Mouse (Mus musculus) embryonic fibroblast, embryonic 13.5 days (primary cell): ENCODE measurements at regions not wholly inside any gene's neighbourhood (a gene's known extent, or its start where the extent isn't known, plus 50 kb on each side); places are given as distances from the start of the nearest gene placed in this dataset.

Source experiments
- H3K27ac ChIP-seq: 2 replicates; pipeline ENCODE4 v1.5.1; 2012; ENCODE audit warnings: low read length, control low read depth, inconsistent platforms; ENCODE audit not compliant: insufficient read depth
- H3K4me1 ChIP-seq: 2 replicates; pipeline ENCODE4 v1.6.1; 2011; ENCODE audit warnings: low read length; ENCODE audit not compliant: control insufficient read depth, insufficient read depth
- H3K4me3 ChIP-seq: 2 replicates; pipeline ENCODE4 v1.5.1; 2011; ENCODE audit warnings: mild to moderate bottlenecking, control low read depth, low read length; ENCODE audit not compliant: insufficient read depth
- CTCF ChIP-seq: IDR thresholded peaks from 2 replicates; pipeline ENCODE4 v1.5.1; 2011; ENCODE audit warnings: mild to moderate bottlenecking, control low read depth, low read length, moderate library complexity, borderline replicate concordance; ENCODE audit not compliant: insufficient read depth
- POLR2A ChIP-seq: IDR thresholded peaks from 2 replicates; pipeline ENCODE4 v1.6.1; 2011; ENCODE audit warnings: low read depth, mild to moderate bottlenecking, control low read depth, low read length, moderate library complexity

DNA sequence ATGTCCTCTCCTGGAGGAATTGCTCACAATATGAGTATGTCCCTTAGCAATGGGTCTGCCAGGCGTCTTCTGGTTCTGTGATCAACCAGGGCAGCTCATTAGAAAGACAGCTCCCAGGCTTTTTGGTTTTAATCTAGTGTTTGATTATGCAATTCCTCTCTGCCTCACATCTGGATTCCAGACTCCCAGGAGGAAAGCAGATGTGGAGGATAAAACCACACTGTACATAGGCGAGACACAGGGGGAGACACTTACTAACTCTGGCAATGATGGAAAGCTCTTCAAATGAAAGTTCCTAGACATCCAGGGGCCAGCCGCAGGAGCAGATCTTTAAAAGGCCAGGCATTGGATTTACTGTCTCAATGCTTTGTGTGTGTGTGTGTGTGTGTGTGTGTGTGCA, 116.4 kb upstream of the Tet2 start:
- H3K27ac ChIP-seq, result no peak overlapping the region
- TF ChIP-seq CTCF (no peak), POLR2A (no peak)
- no peaks in the 10 kb centered on the region for H3K4me1 ChIP-seq
- no peak overlapping the region for H3K4me3 ChIP-seq

DNA sequence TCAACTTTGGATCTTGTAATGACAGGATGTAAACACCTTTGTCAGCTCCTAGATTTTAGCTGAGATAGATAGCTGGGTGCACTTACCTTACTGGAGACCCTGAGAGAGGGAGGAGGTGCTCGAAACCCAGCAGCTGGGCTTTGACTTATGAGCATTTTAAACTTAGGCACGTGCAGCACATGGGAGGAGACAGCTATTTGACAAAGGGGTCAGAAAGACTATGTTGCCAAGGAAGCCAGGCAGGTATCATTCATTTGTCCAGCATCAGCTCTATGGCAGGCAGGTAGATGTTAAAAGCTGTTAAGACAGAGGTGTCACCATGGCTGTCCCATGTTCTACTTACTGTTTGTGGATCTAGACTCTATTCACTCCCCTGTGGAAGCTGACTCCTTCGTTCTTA, 120.0 kb upstream of the Tet2 start:
- TF ChIP-seq CTCF (no peak), POLR2A (no peak)
- Histone ChIP-seq H3K4me3 (no peak overlapping the region), H3K27ac (no peak overlapping the region), H3K4me1 (no peaks in the 10 kb centered on the region)

DNA sequence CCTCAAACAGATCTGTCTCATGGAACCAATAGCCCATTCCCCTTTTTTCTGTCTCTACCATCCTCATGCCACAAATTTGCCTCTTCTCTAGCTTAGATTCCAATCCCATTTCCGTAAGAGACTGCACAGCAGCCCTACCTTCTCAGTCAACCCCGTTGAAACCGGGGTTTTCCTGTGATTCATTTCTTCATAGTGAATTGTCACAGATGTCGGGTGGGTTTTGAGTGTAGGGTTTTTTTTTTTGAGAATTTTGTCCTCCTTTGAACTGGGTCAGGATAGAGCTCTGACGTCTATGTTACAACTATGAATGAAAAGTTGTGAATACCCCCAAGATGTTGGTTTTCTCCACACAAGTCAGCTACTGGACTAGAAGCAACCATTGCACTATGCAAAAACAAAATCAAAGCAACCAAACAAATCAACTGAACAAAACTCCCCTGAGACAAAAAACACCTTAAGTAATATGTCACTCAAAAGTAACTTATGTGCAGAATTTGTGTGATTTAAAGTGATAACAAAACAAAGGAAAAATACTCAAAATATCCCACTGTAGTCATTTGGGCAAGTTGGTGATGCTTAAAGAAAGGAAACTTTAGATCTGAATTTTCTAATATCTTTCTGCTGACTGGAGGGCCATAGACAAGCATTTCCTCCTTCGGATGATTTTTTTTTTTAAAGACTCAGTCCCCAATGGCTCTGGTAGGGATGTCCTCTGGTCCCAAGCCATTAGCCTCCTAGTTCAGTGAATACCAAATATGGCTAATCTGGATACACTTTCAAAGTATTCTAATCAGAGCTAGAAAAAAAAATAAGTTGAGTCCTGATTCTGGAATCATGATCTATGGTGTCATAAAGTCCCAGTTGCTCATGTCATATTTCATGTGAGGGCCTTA, 120.7 kb upstream of the Tet2 start:
- TF ChIP-seq CTCF, result no peak
- Histone ChIP-seq H3K27ac (no peak overlapping the region), H3K4me1 (no peaks in the 10 kb centered on the region), H3K4me3 (no peak overlapping the region)

DNA sequence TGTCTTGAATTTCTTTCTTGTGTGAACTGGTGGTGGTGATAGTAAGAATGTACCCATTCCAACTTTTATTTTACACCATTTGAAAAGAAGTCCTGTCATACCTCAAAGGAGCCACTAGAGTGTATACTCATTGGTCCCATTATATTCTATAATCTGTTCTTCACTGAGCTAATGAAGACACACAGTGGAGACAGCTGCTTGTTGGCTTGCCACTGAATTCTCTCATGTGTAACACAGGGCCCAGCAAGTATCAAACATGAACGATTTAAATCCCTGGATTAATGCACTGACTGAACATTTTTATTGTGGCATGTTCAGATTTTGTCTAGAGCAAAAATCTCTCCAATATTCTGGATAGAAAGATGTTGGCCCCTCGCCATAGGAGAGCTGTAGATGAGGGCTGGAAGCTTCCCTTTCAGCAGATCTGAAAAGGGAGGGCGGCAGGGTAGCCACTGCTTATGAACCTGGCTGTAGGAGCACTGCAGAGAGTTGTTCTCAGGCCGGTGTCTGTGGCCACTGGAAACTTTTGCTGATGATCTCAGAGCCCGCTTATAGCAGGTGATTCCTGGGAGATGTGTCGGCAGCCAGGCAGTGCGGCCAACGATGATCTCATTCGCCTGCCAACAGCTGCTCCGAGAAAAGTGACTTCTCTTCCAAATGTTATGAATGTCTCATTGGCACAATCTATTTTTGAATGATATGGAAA, 128.0 kb upstream of the Tet2 start:
- Histone ChIP-seq H3K27ac (no peak overlapping the region), H3K4me1 (no peaks in the 10 kb centered on the region), H3K4me3 (no peak overlapping the region)
- TF ChIP-seq CTCF, result no peak
- no peak for TF ChIP-seq POLR2A

DNA sequence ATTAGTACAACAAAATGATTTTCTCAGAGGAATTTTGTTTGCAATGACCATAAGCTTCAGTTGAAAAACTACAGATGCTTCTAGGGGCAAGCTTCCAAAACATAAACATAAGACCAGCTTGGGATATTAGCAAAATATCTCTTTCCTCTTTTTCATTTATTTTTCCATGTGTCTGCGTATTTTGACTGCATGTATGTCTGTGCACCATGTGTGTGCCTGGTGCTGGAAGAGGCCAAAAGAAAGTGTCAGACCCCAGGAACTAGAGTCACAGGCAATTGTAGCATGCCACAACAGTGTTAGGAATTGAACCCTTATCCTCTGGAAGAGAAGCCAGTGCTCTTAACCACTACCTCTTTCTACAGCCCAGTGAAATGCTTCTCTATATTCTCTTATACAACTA, 133.0 kb upstream of the Tet2 start:
- no peak overlapping the region for H3K27ac ChIP-seq
- TF ChIP-seq POLR2A (no peak), CTCF (no peak)
- H3K4me3 ChIP-seq, result no peak overlapping the region
- H3K4me1 ChIP-seq, result no peaks in the 10 kb centered on the region

DNA sequence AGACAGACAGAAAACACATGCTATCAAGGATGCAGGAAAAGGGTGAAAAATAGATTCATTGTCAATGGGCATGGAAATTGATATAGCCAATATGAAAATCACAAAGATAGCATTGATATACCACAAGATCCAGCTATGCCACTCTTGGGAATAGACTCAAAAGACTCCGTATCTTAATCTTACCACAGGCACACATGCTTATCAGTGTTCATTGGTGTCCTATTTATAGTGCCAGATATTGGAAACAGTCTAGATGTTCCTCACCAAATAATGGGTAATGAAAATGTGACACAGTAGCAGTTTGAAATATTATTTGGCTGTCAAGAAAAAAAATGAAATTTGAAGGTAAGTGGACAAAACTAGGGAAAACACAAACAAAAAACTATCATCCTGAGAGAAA, 135.0 kb upstream of the Tet2 start:
- Histone ChIP-seq H3K4me1 (no peaks in the 10 kb centered on the region), H3K27ac (no peak overlapping the region), H3K4me3 (no peak overlapping the region)
- TF ChIP-seq CTCF, result no peak
- TF ChIP-seq POLR2A, result no peak

DNA sequence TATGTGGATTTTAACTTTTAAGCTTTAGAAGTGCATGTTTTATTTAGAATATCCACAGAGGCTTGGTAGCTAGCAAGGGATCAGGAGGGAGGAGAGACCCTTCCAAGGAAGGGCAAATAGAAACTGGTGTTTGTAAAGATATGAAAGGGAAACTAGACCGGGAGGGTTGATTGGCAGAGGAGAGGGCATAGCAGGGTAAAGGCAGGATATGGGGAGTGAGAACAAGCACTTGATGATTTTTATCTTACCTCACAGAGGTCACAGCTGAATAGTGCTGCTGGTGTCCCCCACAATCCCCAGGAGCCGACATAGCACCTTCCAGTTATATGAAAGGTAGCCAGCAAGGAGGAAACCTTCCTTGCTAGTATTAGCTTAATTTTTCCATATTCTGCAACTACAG, 135.4 kb upstream of the Tet2 start:
- no peak overlapping the region for H3K4me3 ChIP-seq
- no peaks in the 10 kb centered on the region for H3K4me1 ChIP-seq
- no peak for TF ChIP-seq CTCF
- H3K27ac ChIP-seq, result no peak overlapping the region

DNA sequence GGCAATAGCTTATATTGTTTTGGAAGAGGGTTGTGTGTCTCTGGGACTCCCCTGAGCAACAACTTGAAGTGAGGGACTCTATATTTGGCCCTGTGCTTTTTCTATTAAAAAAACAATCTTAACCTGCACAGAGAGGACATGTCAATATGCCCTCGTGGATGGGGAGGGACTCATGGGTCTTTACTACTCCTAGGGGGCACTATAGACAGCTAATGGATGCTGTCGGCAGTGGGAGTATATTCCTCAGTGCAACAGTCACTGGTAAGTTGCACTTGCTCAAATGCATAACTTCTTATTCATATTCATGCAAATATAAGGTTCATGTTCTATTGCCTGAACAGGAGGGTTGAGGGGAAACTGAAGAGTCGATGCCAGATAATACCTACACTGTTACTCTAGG, 135.9 kb upstream of the Tet2 start:
- H3K27ac ChIP-seq, result no peak overlapping the region
- TF ChIP-seq CTCF (no peak), POLR2A (no peak)
- H3K4me1 ChIP-seq, result no peaks in the 10 kb centered on the region
- no peak overlapping the region for H3K4me3 ChIP-seq

DNA sequence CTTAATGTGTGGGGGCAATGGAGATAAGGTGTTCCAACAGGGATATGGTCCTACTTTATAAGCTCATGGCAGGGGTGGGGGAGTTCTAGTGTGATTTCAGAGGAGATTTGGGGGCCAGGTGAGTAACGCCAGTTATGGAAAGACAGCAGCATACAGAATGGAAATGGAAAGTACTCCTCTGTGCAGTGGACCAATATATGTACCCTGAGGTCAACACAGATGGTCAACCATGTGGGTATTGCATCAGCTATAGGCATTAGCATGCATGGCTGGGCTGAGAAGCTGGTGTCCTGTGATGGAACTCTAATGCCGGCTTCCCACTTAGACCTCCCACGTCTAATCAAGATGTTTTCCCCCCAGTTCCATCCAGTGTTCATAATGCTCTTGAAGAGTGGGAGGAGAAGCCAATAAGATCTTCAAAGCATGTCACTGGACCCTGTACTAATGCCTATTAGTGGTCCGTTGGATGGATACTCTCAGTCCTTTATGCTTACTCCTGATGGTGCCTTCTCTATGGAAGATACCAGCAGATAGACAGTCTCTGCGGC, 139.3 kb upstream of the Tet2 start:
- H3K4me1 ChIP-seq, result no peaks in the 10 kb centered on the region
- no peak overlapping the region for H3K27ac ChIP-seq
- TF ChIP-seq POLR2A, result no peak
- H3K4me3 ChIP-seq, result no peak overlapping the region

DNA sequence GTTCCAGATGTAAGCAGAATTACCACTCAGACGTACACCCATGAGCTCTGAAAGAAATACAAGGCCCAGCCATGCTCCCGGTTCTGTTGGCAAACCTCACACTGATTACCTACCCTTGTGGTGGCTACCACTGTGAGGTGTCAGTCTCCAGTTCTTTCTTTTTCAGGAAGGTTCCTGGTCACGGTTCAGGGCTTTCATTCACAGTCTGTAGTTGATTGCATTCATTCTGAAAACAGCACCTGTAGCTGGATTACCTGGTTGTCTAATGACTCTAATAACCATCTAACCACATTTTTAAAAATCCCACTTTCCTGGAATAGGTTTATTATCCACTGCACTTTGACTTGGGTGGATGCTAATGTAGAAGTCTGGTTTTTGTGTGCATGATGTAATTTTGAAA, 139.8 kb upstream of the Tet2 start:
- Histone ChIP-seq H3K4me3 (no peak overlapping the region), H3K4me1 (no peaks in the 10 kb centered on the region), H3K27ac (no peak overlapping the region)
- TF ChIP-seq CTCF, result no peak
- no peak for TF ChIP-seq POLR2A

DNA sequence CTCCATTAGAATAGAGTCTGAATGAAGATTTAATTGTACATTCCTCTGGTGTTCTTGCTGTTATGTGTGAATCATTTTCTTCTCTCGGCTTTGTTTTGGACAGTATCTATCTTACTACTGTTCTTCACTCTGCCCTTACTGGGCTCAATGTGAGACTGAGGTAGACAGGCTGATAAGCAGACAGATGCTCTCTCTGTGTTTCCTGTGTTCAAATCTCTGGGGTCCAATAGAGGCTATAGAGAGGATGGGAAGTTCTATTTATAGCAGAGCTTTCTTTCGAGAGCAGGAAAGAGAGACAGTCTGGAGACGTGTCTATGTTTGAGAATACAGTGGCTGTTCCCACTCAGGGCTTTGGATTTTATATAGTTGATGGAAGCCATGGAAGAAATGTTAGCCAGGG, 140.5 kb upstream of the Tet2 start:
- TF ChIP-seq POLR2A (no peak), CTCF (no peak)
- no peak overlapping the region for H3K27ac ChIP-seq
- no peaks in the 10 kb centered on the region for H3K4me1 ChIP-seq
- H3K4me3 ChIP-seq, result no peak overlapping the region
